Mouse (Mus musculus) heart, postnatal 0 days (tissue): Measurements from ENCODE around the gene Scgb1a1.

Source experiments
- CTCF ChIP-seq: IDR thresholded peaks from 2 replicates; pipeline ENCODE4 v1.5.1; 2016; ENCODE audit warnings: antibody characterized with exemption, control low read depth, low read depth
- EP300 ChIP-seq: IDR thresholded peaks from 2 replicates; pipeline ENCODE4 v1.6.1; 2016; ENCODE audit warnings: antibody characterized with exemption, low read depth

- TF ChIP-seq CTCF (no peak), EP300 (no peak)
These were observed 26.4 kb downstream of the Scgb1a1 start for GRCm38 (mm10) chr19:9061221-9061893.
